Mouse (Mus musculus): ENCODE data around the gene Cenpu. TPM values are rescaled to one million over a fixed set of nuclear protein-coding genes. Genes with fewer than 3 reads are reported as not detected.

The Cenpu gene
- 6.3 and 8.2 TPM in 2 replicates for polyA plus RNA-seq (2015; fragmentation: Nextera tagmentation; extraction: Ambion mirVana)

DNA sequence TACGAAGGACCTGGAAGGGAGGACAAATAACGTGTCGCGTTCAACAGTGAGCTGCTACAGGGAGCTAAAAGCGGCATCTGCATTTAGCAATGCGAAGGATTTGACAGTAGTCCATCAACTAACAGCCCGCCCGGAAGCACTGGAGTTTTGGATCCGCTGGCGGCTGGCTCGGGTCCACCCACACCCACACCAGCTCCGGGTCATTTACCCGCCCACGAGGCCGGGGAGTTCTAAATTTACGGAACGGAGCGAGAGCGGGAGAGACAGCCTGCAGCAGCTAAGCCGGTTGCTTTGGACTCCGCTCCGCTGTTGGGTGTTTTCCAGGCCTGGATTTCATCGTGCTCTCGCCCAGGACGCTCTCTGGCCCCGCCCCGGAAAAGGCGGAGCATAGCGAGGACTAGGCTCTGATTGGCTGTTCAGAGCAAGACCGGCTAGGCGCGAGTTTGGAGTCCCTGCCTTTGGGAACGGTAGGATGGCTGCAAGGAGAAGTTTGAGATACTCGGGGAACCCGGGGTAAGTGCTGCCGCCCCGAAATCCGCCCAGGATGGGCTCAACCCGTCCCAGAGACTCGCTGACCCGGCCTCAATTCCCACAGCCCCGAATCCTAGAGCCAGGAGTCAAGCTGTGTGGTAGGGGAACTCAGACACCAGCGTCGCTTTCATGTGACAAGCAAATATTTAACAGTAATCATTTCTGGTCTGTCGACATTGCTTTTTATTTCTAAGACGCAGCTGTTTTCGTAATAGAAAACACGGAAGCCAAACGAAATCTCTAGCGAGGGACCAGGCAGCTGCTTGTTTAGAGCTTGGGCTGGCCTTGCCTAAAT is at the start of gene Cenpu:
Gene Cenpu (plus strand): TSS at position 414 of the 826 bp plus-strand sequence.
- no peaks in the 10 kb centered on the region for H3K27me3 ChIP-seq (replicated peaks)
- H3K27ac ChIP-seq (replicated peaks), result peak within 1 kb of the TSS; percentile 84
- peak within 1 kb of the TSS; percentile 73 for H3K4me3 ChIP-seq (replicated peaks)
- ATAC-seq (ENCODE audit: low FRiP score), result peak; percentile 99
- peak within 1 kb of the TSS; percentile 86 for H3K4me2 ChIP-seq
- peak within 1 kb of the TSS; percentile 62 for H3K9ac ChIP-seq (replicated peaks)
- WGBS, result under 1% methylated on average over 50 of the region's 50 CpGs
- H3K36me3 ChIP-seq, result no peaks in the 10 kb centered on the region
- H3K4me1 ChIP-seq, result peaks cover 16% of the 10 kb centered on the region
- H3K9me3 ChIP-seq (replicated peaks), result no peaks in the 10 kb centered on the region

DNA sequence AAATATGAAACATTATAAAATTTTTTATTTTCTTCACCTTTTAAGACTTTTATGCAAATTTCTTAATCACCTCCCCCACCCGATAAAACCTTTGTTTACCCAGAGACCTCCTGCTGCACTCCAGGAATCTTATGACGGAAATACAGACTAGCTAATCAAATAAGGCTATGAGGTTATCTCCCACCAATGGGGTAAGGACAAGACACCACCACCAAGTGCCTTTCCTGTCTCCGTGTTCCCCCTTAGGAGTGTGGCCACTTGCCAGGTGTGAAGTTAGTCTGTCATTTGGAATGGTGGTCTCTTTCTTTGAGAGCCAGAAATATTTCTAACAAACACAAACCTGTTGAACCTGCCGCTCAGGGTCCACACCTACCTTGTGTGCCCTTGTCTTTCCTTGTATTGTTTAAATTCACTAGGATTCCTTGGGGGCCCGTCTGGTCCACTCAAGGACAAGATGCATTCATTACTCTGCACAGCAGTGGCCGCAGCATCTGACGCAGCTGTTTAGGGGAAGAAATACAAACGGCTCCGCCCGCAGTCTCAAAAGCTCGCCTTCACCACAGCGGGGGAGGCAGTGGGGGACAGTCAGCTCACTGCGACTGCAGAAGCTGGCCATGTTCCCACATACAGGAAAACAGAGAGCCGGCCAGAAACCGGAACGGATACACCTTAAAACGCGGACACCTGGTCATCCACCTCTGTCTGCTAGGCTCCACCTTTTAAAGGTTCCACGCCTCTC is 49.3 kb upstream of the Cenpu start:
- no peak overlapping the region; the same call in 1 of the 2 replicates for H3K27ac ChIP-seq (replicated peaks)
- H3K36me3 ChIP-seq, result peaks cover 4% of the 10 kb centered on the region; the same call in 1 of the 2 replicates
- peak; percentile 65 for ATAC-seq (ENCODE audit: low FRiP score)
- 25% methylated on average over 19 of the region's 19 CpGs for WGBS
- H3K4me2 ChIP-seq, result peak overlapping the region; percentile 57
- H3K4me3 ChIP-seq (replicated peaks), result peak overlapping the region; percentile 39
- peak overlapping the region; percentile 28; the same call in 1 of the 2 replicates for H3K9ac ChIP-seq (replicated peaks)
- H3K4me1 ChIP-seq, result peaks cover 7% of the 10 kb centered on the region
- H3K27me3 ChIP-seq (replicated peaks), result no peaks in the 10 kb centered on the region
- H3K9me3 ChIP-seq (replicated peaks), result no peaks in the 10 kb centered on the region

DNA sequence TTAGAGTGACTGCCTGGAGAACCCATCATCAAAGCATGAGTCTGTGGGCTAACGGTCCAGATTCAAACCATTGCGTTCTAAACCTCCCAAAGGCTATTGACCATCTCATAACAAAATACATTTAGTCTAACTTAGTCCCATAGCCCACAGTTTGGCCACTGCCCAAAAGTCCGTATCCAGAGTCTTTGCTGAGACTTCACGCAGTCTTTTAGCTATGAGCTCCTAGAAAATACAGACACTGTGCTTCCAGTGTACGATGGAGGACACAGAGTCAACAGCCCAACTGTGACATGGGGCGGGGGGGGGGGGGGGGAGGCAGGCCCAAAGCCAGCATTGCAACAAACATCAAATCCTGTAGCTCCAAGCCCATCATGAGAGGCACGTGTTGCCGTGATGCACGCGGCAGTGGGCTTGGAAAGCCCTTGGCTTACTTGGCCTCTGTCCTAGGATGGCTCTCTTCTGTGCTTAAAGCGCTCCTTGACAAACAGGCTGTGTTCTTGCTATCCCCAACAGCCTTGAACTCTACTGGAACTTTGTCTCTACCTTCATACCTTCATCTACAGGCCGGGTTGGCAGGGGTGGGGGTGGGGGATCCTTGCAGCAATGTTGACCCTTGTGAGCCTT is 48.6 kb upstream of the Cenpu start:
- Histone ChIP-seq H3K4me3 (replicated peaks) (peak overlapping the region; percentile 39), H3K4me2 (peak overlapping the region; percentile 57), H3K27ac (replicated peaks) (no peak overlapping the region; the same call in 1 of the 2 replicates), H3K27me3 (replicated peaks) (no peaks in the 10 kb centered on the region), H3K4me1 (peaks cover 7% of the 10 kb centered on the region), H3K36me3 (peaks cover 4% of the 10 kb centered on the region; the same call in 1 of the 2 replicates), H3K9ac (replicated peaks) (peak overlapping the region; percentile 28; the same call in 1 of the 2 replicates), H3K9me3 (replicated peaks) (no peaks in the 10 kb centered on the region)
- WGBS, result 80% methylated on average over 12 of the region's 12 CpGs
- no peak for ATAC-seq (ENCODE audit: low FRiP score)

DNA sequence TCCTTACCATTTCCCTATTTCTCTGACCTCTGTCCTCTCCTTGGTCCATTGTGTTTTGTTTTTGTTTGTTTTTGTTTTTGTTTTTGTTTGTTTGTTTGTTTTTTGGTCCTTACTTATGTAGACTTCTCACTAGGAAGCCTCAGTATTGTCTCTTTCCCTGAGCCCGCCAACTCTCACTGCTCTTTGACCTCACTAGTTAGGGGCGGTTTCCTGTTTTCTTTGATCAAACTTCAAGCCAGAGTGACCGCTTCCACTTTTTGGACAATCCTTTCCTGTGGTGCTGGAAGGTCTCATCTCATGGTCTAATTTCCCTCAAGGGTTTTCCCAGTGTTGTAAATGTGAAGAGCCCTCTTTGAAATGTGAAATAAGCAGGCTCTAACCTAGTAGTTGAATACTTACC is 47.6 kb upstream of the Cenpu start:
- Histone ChIP-seq H3K4me3 (replicated peaks) (no peak overlapping the region), H3K9me3 (replicated peaks) (no peaks in the 10 kb centered on the region), H3K9ac (replicated peaks) (no peak overlapping the region), H3K4me1 (peaks cover 7% of the 10 kb centered on the region), H3K4me2 (no peak overlapping the region), H3K27ac (replicated peaks) (no peak overlapping the region), H3K36me3 (peaks cover 4% of the 10 kb centered on the region), H3K27me3 (replicated peaks) (no peaks in the 10 kb centered on the region)
- 80% methylated on average over 3 of the region's 3 CpGs for WGBS
- ATAC-seq (ENCODE audit: low FRiP score), result no peak

DNA sequence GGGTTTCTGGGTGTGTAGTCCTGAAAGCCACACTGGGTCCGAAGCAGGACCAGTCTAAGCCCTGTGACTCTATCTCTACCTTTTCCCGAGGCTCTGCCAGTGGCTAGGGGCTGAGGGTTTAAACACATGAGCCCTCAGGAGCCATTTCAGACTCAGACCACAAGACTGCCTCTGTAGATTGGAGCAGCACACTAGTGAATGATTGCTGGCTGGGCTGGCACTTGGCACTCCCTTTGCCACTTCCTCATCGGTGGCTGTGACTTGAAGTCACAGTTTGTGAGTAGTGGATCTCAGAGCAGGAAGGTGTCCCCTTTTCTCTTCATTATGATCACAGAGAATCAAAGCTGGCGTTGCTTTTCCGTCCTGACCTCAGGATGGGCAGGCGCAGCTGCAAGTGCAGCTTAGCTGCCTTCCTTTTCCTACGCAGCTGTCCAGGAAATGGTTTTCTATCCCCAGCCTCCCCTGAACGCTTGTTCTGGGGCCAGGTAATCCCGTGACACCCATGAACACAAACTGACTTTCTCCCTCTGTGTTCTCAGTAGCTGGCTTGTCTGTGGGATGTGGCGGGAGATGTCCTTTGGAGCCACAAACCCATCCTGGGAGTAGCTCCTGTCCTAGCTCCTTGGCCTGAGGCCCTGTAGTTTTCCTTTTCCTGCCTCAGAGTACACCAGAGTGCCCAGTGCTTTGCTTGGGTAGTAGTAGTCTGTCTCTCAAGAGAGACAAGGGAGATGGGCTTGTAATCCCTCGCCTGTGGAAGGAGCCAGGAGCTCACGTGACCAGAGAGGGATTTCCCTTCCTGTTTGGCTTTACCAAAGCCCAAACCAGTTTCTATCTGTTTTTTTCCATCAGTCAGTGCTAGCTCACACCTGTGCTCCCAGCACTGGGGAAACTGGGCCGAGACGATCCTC is 43.1 kb upstream of the Cenpu start:
- Histone ChIP-seq H3K9ac (replicated peaks) (no peak overlapping the region), H3K9me3 (replicated peaks) (no peaks in the 10 kb centered on the region), H3K27ac (replicated peaks) (no peak overlapping the region), H3K36me3 (peaks cover 8% of the 10 kb centered on the region), H3K4me2 (no peak overlapping the region), H3K27me3 (replicated peaks) (no peaks in the 10 kb centered on the region), H3K4me1 (no peaks in the 10 kb centered on the region), H3K4me3 (replicated peaks) (no peak overlapping the region)
- ATAC-seq (ENCODE audit: low FRiP score), result no peak
- 90% methylated on average over 14 of the region's 14 CpGs for WGBS

DNA sequence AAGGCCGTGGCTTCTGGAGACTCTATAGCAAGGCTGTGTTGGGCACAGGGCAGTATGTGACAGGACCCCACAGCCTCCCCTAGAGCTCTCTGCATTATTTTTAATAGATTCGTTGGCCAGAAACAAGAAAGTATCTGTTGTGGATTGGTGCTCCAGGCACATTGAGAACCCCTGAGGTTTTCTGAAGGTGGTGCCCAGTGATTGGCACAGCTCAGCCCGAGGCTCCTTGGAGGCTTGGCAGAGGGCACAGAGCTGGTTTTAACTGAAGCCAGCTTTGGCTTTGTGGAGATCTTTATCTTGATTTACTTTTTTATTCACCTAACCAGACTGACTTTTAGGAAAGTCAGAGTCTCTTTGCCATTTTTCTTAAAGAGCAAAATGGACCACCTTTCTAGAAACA is 42.4 kb upstream of the Cenpu start:
- Histone ChIP-seq H3K27me3 (replicated peaks) (no peaks in the 10 kb centered on the region), H3K4me3 (replicated peaks) (no peak overlapping the region), H3K36me3 (peaks cover 10% of the 10 kb centered on the region), H3K4me2 (no peak overlapping the region), H3K9ac (replicated peaks) (no peak overlapping the region), H3K27ac (replicated peaks) (no peak overlapping the region), H3K4me1 (no peaks in the 10 kb centered on the region), H3K9me3 (replicated peaks) (no peaks in the 10 kb centered on the region)
- 93% methylated on average over 3 of the region's 3 CpGs for WGBS
- ATAC-seq (ENCODE audit: low FRiP score), result no peak

DNA sequence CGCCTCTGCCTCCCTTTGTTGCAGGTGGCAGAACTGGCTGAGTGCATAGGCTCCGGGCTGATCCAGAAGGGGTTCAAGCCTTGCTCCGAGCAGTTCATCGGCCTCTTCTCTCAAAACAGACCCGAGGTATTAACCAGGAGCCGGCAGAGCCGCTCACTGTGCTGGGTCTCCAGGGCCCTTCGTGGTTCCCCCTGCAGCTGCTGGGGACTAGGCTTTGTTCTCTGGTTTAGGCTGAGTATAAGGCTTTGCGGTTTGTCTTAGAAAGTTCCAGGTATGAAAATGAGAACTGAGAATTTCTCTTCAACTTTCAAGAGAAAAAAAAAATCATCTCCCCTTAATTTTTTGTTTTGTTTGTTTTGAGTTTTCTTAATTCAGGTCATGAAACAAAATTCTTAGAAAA is 40.5 kb upstream of the Cenpu start:
- 89% methylated on average over 9 of the region's 9 CpGs for WGBS

DNA sequence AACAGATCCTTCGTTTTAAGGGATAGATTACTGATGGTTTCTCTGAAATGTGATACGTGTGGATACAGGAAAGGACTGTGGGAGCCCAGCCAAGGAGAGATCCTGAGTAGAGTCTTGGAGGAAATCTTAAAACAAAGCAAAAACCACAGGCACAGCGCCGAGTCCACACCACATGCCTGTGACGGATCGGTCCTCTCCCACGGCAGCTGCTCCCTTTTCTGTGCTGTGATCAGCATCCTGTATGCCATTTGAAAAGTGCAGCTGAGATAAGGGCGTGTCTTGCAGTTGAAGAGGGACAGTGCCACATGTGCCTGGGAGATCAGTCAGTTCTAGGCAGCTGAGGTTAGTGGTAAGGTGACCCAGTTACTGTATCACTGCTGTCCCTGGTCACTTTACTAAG is 39.3 kb upstream of the Cenpu start:
- no peak for ATAC-seq (ENCODE audit: low FRiP score)
- no peak overlapping the region for H3K27ac ChIP-seq (replicated peaks)
- no peak overlapping the region for H3K4me2 ChIP-seq
- 66% methylated on average over 8 of the region's 8 CpGs for WGBS
- no peaks in the 10 kb centered on the region for H3K27me3 ChIP-seq (replicated peaks)
- no peaks in the 10 kb centered on the region for H3K4me1 ChIP-seq
- no peaks in the 10 kb centered on the region for H3K9me3 ChIP-seq (replicated peaks)
- H3K9ac ChIP-seq (replicated peaks), result no peak overlapping the region
- H3K4me3 ChIP-seq (replicated peaks), result no peak overlapping the region
- peaks cover 8% of the 10 kb centered on the region for H3K36me3 ChIP-seq

More for the DNA sequence above, 40.5 kb upstream of the Cenpu start:
- Histone ChIP-seq H3K4me1 (no peaks in the 10 kb centered on the region), H3K9me3 (replicated peaks) (no peaks in the 10 kb centered on the region), H3K27ac (replicated peaks) (no peak overlapping the region), H3K4me2 (no peak overlapping the region), H3K36me3 (peaks cover 8% of the 10 kb centered on the region), H3K9ac (replicated peaks) (no peak overlapping the region), H3K4me3 (replicated peaks) (no peak overlapping the region), H3K27me3 (replicated peaks) (no peaks in the 10 kb centered on the region)
- no peak for ATAC-seq (ENCODE audit: low FRiP score)

DNA sequence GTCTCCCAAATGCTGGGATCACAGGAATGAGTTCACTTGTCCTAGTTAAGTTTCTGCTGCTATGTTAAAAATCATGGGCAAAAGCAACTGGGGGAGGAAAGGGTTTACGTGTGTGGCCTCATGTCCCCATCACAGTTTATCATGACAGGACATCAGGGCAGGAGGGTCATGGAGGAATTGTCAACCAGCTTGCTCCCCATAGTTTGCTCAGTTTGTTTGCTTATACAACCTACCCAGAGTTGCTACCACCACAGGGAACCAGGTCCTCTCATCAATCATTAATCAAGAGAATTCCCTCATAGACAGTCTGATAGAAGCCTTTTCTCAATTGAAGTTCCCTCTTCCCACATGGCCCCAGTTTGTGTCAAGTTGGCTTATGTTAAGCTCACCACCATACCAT is 37.8 kb upstream of the Cenpu start:
- ATAC-seq (ENCODE audit: low FRiP score), result no peak
- Histone ChIP-seq H3K36me3 (peaks cover 18% of the 10 kb centered on the region), H3K9ac (replicated peaks) (no peak overlapping the region), H3K4me1 (no peaks in the 10 kb centered on the region), H3K4me2 (no peak overlapping the region), H3K27ac (replicated peaks) (no peak overlapping the region), H3K27me3 (replicated peaks) (no peaks in the 10 kb centered on the region), H3K4me3 (replicated peaks) (no peak overlapping the region), H3K9me3 (replicated peaks) (no peaks in the 10 kb centered on the region)
- 94% methylated on average over 1 of the region's 1 CpGs for WGBS

DNA sequence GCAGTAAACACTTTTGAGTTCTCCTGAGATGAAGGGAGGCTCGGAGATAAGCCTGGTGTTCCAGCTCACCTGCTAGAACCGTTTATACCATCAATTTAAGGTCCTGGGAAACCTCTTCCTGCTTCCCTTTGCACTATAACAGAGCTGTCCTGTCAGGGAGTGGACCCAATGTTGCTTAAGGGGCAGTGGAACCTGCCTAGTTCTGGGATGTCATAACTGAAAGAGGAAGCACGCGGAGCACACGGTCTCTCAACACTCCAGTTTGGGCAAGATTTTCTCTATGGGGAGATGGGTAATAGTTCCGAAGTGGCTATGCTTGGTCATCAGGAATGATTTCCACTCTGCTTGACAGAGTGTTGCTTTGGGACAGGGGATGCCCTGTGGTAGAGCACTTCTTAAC is 31.2 kb upstream of the Cenpu start:
- WGBS, result 91% methylated on average over 6 of the region's 6 CpGs
- no peaks in the 10 kb centered on the region for H3K4me1 ChIP-seq
- no peak overlapping the region for H3K9ac ChIP-seq (replicated peaks)
- no peaks in the 10 kb centered on the region for H3K9me3 ChIP-seq (replicated peaks)
- no peak overlapping the region for H3K4me2 ChIP-seq
- H3K27ac ChIP-seq (replicated peaks), result no peak overlapping the region
- H3K4me3 ChIP-seq (replicated peaks), result no peak overlapping the region
- H3K36me3 ChIP-seq, result peaks cover 25% of the 10 kb centered on the region
- no peak for ATAC-seq (ENCODE audit: low FRiP score)
- H3K27me3 ChIP-seq (replicated peaks), result no peaks in the 10 kb centered on the region

DNA sequence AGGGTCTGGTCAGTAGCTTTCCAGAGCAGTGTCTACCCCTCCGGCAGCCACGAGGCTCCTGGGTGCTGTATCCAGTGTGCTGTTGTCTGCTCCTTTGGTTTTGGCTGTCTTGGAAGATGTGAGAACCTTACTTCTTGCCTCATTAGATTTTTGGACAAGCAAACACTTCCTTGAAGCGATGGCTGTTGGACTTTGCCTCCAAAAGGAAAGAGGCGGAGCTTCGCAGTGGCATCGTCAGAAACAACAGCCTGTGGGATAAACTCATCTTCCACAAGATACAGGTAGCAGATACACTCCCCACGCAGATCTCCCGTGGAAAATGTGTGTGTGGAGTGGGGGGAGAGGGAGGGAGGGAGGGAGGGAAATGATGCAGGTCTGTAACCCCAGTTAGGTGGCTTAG is 25.7 kb upstream of the Cenpu start:
- no peaks in the 10 kb centered on the region for H3K4me1 ChIP-seq
- peaks cover 40% of the 10 kb centered on the region for H3K36me3 ChIP-seq
- WGBS, result 92% methylated on average over 8 of the region's 8 CpGs
- H3K4me2 ChIP-seq, result no peak overlapping the region
- ATAC-seq (ENCODE audit: low FRiP score), result no peak
- H3K27ac ChIP-seq (replicated peaks), result no peak overlapping the region
- H3K27me3 ChIP-seq (replicated peaks), result no peaks in the 10 kb centered on the region
- H3K9me3 ChIP-seq (replicated peaks), result no peaks in the 10 kb centered on the region
- no peak overlapping the region for H3K9ac ChIP-seq (replicated peaks)
- no peak overlapping the region for H3K4me3 ChIP-seq (replicated peaks)
